Mouse (Mus musculus): ENCODE measurements around the gene Pla2g5. TPM values are rescaled to one million over a fixed set of nuclear protein-coding genes. Genes with fewer than 3 reads are reported as not detected.
A peak's percentile ranks its signal among the peaks of the same experiment; 100 is the strongest.

Pla2g5 gene
- polyA plus RNA-seq, 1 experiment from 2014 or later: 0.35 TPM

DNA sequence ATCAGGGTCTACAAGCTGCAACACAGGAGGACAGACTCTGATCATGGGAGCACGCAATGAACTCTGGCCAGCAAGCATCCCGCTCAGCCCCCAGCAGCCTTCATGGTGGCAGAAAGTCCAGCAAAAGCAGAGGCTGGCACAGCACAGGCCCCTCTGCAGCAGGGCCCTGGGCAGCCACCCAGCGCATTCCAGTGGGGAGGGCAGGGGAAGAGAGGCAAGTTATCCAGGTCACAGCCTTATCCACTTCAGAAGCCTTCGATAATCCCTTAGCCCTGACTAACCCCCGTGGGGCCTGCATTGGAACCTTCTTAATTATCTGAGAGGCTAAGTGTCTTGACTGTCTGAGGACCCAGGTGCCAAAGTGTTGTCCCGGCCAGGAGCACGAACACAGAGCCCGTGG is 44.2 kb downstream of the Pla2g5 start:
- Histone ChIP-seq H3K36me3 (ENCODE audit: control insufficient read depth, insufficient read depth, low read length) (no peaks in the 10 kb centered on the region), H3K9ac (replicated peaks; ENCODE audit: low read depth, low read length) (0 out of 2 replicates have a peak overlapping the region, but pooled peaks have one; percentile 7), H3K4me1 (ENCODE audit: control insufficient read depth, insufficient read depth, low read length) (no peaks in the 10 kb centered on the region), H3K4me3 (ENCODE audit: low read depth, low read length) (no peak overlapping the region), H3K27me3 (ENCODE audit: control insufficient read depth, insufficient read depth, low read length) (no peaks in the 10 kb centered on the region), H3K9me3 (ENCODE audit: control insufficient read depth, low read length) (no peaks in the 10 kb centered on the region; the same call in 1 of the 2 replicates), H3K27ac (ENCODE audit: low read depth, low read length) (no peak overlapping the region), H3K4me2 (ENCODE audit: low read depth, low read length) (no peak overlapping the region)
- WGBS: 62% methylated on average over 8 of the region's 8 CpGs
- ATAC-seq (ENCODE audit: low read depth): no peak

DNA sequence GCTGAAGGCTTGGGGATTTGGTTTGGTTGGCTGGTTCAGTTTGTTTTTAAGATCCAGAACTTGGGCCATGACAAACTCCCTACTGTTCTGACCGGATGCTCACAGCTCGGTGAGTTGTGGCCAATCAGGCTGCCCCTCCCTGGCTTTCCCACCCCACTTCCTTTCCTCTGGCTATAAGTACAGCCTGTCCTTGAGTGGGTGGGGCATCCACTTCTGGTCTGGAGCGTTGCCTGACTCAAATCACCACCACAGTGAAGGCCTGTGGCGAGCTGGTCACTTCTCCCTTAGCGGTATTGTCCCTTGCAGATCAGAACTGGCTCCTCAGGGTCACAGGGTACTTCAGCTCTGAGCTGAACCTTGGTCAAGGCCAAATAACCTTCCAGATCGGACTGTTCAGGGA is 45.5 kb downstream of the Pla2g5 start:
- H3K4me2 ChIP-seq (ENCODE audit: low read depth, low read length): no peak overlapping the region
- no peak overlapping the region for H3K27ac ChIP-seq (ENCODE audit: low read depth, low read length)
- H3K9me3 ChIP-seq (ENCODE audit: control insufficient read depth, low read length): no peaks in the 10 kb centered on the region; the same call in 1 of the 2 replicates
- no peaks in the 10 kb centered on the region for H3K27me3 ChIP-seq (ENCODE audit: control insufficient read depth, insufficient read depth, low read length)
- no peak for ATAC-seq (ENCODE audit: low read depth)
- H3K9ac ChIP-seq (replicated peaks; ENCODE audit: low read depth, low read length): no peak overlapping the region
- WGBS: 90% methylated on average over 6 of the region's 6 CpGs
- H3K36me3 ChIP-seq (ENCODE audit: control insufficient read depth, insufficient read depth, low read length): no peaks in the 10 kb centered on the region
- H3K4me3 ChIP-seq (ENCODE audit: low read depth, low read length): no peak overlapping the region
- H3K4me1 ChIP-seq (ENCODE audit: control insufficient read depth, insufficient read depth, low read length): no peaks in the 10 kb centered on the region

DNA sequence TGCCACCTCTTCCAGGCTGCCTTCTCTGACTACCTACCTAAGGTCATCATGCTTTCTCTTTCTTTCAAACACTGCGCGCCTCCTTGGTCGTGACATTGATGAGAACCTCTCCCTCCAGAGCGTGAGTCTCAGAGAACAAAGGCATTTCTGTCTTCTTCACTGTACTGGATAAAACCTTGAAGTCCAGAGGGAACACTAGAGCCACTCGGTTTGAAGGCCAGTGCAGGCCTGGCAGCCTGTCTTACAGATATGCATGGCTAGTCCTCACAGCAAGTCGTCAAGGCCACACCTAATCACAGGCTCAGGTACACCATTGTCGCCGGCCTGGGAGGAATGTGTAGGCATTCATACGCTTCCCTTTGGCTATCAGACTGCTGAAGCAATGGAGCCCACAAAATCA is 47.1 kb downstream of the Pla2g5 start:
- no peak overlapping the region for H3K4me3 ChIP-seq (ENCODE audit: low read depth, low read length)
- H3K4me1 ChIP-seq (ENCODE audit: control insufficient read depth, insufficient read depth, low read length): no peaks in the 10 kb centered on the region
- no peaks in the 10 kb centered on the region for H3K36me3 ChIP-seq (ENCODE audit: control insufficient read depth, insufficient read depth, low read length)
- H3K4me2 ChIP-seq (ENCODE audit: low read depth, low read length): no peak overlapping the region
- no peak overlapping the region for H3K9ac ChIP-seq (replicated peaks; ENCODE audit: low read depth, low read length)
- 86% methylated on average over 9 of the region's 9 CpGs for WGBS
- H3K27me3 ChIP-seq (ENCODE audit: control insufficient read depth, insufficient read depth, low read length): no peaks in the 10 kb centered on the region
- H3K27ac ChIP-seq (ENCODE audit: low read depth, low read length): no peak overlapping the region
- no peak for ATAC-seq (ENCODE audit: low read depth)
- no peaks in the 10 kb centered on the region for H3K9me3 ChIP-seq (ENCODE audit: control insufficient read depth, low read length)

DNA sequence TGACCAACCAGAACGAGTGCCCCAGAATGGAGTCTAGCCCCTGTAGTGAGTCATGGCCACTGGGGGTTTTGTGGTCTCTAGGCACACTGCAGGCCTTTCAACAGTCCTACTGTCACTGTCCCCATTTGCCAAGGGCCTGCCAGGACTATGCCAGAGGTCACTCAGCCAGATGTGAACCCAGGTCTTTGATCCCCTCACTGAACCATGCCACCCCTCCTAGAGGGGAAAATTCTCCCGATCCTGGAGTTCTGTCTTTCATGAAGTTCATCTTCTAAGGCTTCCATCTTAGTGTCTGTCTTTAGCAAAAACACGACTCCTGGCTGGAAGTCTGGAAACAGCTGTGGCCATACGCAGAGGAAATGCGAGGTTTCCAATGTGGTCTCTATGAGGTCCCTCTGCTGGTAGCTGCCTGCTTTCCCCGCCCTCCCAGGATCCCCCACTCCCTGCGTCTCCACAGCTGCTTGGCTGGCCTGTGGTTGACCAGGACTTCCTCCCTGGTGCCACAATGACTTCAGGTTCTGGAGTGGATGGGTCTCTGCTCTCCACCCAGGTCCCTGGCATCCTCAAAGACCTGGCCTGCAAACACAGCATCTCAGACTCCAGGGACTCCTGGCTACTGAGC is 56.3 kb downstream of the Pla2g5 start:
- ATAC-seq (ENCODE audit: low read depth): no peak
- Histone ChIP-seq H3K27me3 (ENCODE audit: control insufficient read depth, insufficient read depth, low read length) (no peaks in the 10 kb centered on the region), H3K4me1 (ENCODE audit: control insufficient read depth, insufficient read depth, low read length) (no peaks in the 10 kb centered on the region), H3K9me3 (ENCODE audit: control insufficient read depth, low read length) (no peaks in the 10 kb centered on the region), H3K9ac (replicated peaks; ENCODE audit: low read depth, low read length) (no peak overlapping the region), H3K36me3 (ENCODE audit: control insufficient read depth, insufficient read depth, low read length) (no peaks in the 10 kb centered on the region), H3K27ac (ENCODE audit: low read depth, low read length) (no peak overlapping the region), H3K4me2 (ENCODE audit: low read depth, low read length) (no peak overlapping the region), H3K4me3 (ENCODE audit: low read depth, low read length) (no peak overlapping the region)
- WGBS: 76% methylated on average over 7 of the region's 7 CpGs

DNA sequence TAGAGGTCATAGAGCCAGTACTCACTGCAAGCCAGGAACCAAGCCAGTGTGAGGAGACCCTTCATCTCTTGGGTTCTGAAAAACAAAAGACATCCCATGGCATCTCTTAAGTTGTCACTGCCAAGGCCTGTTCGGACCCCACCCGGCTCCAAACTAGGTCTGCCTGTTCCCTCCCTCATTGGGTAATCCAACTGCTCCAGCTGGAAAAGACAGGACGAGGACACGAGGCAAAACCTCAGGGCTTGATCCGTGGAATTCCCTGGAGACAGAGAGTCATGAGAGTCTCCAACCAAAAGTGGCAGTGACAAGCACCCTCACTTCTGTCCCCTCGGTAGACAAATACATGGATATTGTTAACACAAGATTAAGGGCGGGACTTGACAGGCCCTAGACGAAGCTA is 57.1 kb downstream of the Pla2g5 start:
- Histone ChIP-seq H3K4me2 (ENCODE audit: low read depth, low read length) (no peak overlapping the region), H3K4me3 (ENCODE audit: low read depth, low read length) (no peak overlapping the region), H3K4me1 (ENCODE audit: control insufficient read depth, insufficient read depth, low read length) (no peaks in the 10 kb centered on the region), H3K27ac (ENCODE audit: low read depth, low read length) (no peak overlapping the region), H3K9ac (replicated peaks; ENCODE audit: low read depth, low read length) (no peak overlapping the region), H3K27me3 (ENCODE audit: control insufficient read depth, insufficient read depth, low read length) (no peaks in the 10 kb centered on the region), H3K9me3 (ENCODE audit: control insufficient read depth, low read length) (no peaks in the 10 kb centered on the region), H3K36me3 (ENCODE audit: control insufficient read depth, insufficient read depth, low read length) (no peaks in the 10 kb centered on the region)
- WGBS: 93% methylated on average over 8 of the region's 8 CpGs
- ATAC-seq (ENCODE audit: low read depth): no peak

DNA sequence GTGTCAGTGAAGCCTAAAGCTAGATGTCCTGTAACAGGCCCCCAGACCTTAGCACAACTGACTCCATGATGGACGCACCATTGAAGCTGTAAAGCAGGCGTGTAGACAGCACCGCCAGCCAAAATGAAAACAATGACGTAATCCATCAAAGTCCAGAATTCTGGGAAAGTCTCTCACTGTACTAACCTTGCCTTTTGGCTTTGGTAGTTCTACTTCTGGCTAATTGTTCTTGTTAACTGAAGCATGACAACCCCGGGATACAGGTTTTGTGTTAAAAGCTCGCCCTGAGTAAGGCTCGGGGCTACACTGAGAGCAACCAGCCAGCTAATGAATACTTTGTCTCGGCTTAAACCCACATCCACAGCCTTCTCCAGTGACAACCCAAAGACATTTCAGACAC is 58.0 kb downstream of the Pla2g5 start:
- Histone ChIP-seq H3K4me2 (ENCODE audit: low read depth, low read length) (no peak overlapping the region), H3K36me3 (ENCODE audit: control insufficient read depth, insufficient read depth, low read length) (no peaks in the 10 kb centered on the region), H3K4me3 (ENCODE audit: low read depth, low read length) (no peak overlapping the region), H3K27me3 (ENCODE audit: control insufficient read depth, insufficient read depth, low read length) (no peaks in the 10 kb centered on the region), H3K27ac (ENCODE audit: low read depth, low read length) (no peak overlapping the region), H3K9ac (replicated peaks; ENCODE audit: low read depth, low read length) (no peak overlapping the region), H3K9me3 (ENCODE audit: control insufficient read depth, low read length) (no peaks in the 10 kb centered on the region), H3K4me1 (ENCODE audit: control insufficient read depth, insufficient read depth, low read length) (0 out of 2 replicates have a peak, but pooled peaks cover 4% of the 10 kb centered on the region)
- 25% methylated on average over 8 of the region's 8 CpGs for WGBS
- ATAC-seq (ENCODE audit: low read depth): no peak

DNA sequence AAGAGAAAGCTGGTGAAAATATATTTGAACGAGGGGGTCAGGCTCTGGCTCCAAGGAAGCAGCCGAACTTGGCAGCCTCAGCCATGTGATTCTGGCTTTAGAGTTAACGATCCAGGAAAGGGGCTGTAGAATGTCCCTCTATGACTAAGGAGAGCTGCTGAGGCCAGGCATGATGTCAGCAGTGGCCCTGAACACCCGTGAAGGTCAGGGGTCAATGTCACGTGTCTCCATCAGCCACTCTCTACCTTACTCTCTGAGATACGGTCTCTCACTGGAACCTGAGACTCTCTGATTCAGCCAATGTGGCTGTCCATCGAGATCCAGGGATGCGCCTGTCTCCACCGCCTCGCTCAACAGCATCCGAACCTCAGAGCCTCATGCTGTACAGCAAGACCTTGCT is 60.4 kb downstream of the Pla2g5 start:
- ATAC-seq (ENCODE audit: low read depth): no peak

DNA sequence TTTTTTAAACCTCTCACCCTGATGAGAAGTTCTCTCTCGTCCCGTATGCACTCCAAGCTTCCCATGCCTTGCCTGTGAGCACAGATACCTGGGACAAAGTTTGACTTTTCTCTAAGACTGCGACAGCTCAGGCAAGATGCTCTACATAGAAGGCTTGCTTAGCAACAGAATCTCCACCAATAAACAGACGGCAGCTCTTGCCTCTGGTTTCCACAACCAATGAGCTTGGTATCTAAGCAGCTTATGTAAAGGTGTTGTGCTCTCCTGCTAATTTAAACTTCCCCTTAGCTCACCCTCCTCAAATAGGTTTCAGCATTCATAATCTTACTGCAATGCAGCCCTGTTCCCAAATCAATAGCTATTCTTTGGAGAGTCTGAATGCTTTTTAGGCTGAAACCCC is 61.7 kb downstream of the Pla2g5 start:
- Histone ChIP-seq H3K27me3 (ENCODE audit: control insufficient read depth, insufficient read depth, low read length) (no peaks in the 10 kb centered on the region), H3K36me3 (ENCODE audit: control insufficient read depth, insufficient read depth, low read length) (no peaks in the 10 kb centered on the region), H3K9ac (replicated peaks; ENCODE audit: low read depth, low read length) (no peak overlapping the region), H3K4me3 (ENCODE audit: low read depth, low read length) (no peak overlapping the region), H3K4me2 (ENCODE audit: low read depth, low read length) (no peak overlapping the region), H3K27ac (ENCODE audit: low read depth, low read length) (no peak overlapping the region), H3K9me3 (ENCODE audit: control insufficient read depth, low read length) (no peaks in the 10 kb centered on the region), H3K4me1 (ENCODE audit: control insufficient read depth, insufficient read depth, low read length) (0 out of 2 replicates have a peak, but pooled peaks cover 8% of the 10 kb centered on the region)
- ATAC-seq (ENCODE audit: low read depth): no peak
- WGBS: 85% methylated on average over 4 of the region's 4 CpGs

More for the DNA sequence above, 60.4 kb downstream of the Pla2g5 start:
- H3K27ac ChIP-seq (ENCODE audit: low read depth, low read length): no peak overlapping the region
- no peaks in the 10 kb centered on the region for H3K36me3 ChIP-seq (ENCODE audit: control insufficient read depth, insufficient read depth, low read length)
- H3K9me3 ChIP-seq (ENCODE audit: control insufficient read depth, low read length): no peaks in the 10 kb centered on the region
- H3K4me3 ChIP-seq (ENCODE audit: low read depth, low read length): no peak overlapping the region
- 91% methylated on average over 11 of the region's 11 CpGs for WGBS
- H3K4me2 ChIP-seq (ENCODE audit: low read depth, low read length): no peak overlapping the region
- 0 out of 2 replicates have a peak, but pooled peaks cover 8% of the 10 kb centered on the region for H3K4me1 ChIP-seq (ENCODE audit: control insufficient read depth, insufficient read depth, low read length)
- no peak overlapping the region for H3K9ac ChIP-seq (replicated peaks; ENCODE audit: low read depth, low read length)
- H3K27me3 ChIP-seq (ENCODE audit: control insufficient read depth, insufficient read depth, low read length): no peaks in the 10 kb centered on the region

DNA sequence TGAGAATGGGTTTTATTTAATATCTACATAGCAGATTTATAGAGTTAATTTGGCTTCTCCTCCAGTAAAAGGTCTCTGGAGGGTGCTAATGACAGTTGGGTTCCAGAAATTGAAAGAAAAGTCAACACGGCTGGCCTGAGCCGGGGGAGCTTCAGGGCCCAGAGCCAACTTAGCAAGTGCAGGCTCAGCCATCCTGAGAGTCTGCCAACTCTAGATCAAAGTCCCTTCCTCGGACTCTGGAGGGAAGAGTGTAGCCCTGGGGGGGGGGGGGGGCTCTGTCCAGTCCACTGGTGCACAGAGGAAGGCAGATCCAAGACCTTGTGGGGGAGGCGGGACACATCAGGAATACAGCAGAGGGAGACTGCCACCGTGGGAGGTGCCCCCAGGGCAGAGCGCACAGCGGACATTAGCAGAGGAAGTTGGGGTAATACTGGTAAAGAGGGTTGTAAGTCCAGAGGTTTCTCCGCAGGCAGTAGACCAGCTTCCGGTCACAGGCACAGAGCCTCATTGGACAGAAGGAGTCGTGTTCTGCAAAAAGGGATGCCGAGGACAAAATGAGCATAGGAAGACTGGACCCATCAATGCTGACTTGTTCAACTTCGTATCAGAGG is 63.0 kb downstream of the Pla2g5 start:
- H3K4me3 ChIP-seq (ENCODE audit: low read depth, low read length): no peak overlapping the region
- no peaks in the 10 kb centered on the region for H3K9me3 ChIP-seq (ENCODE audit: control insufficient read depth, low read length)
- no peak overlapping the region for H3K4me2 ChIP-seq (ENCODE audit: low read depth, low read length)
- H3K27ac ChIP-seq (ENCODE audit: low read depth, low read length): no peak overlapping the region
- peak; percentile 68 for ATAC-seq (ENCODE audit: low read depth)
- 52% methylated on average over 12 of the region's 12 CpGs for WGBS
- no peak overlapping the region for H3K9ac ChIP-seq (replicated peaks; ENCODE audit: low read depth, low read length)
- 0 out of 2 replicates have a peak, but pooled peaks cover 8% of the 10 kb centered on the region for H3K4me1 ChIP-seq (ENCODE audit: control insufficient read depth, insufficient read depth, low read length)
- H3K27me3 ChIP-seq (ENCODE audit: control insufficient read depth, insufficient read depth, low read length): no peaks in the 10 kb centered on the region
- no peaks in the 10 kb centered on the region for H3K36me3 ChIP-seq (ENCODE audit: control insufficient read depth, insufficient read depth, low read length)
